Mouse (Mus musculus) hematopoietic stem cell, adult 5-6 weeks (primary cell): ENCODE measurements around the gene Ccdc6. TPM values are rescaled to one million over a fixed set of nuclear protein-coding genes. Genes with fewer than 3 reads are reported as not detected.
A peak's percentile ranks its signal among the peaks of the same experiment; 100 is the strongest.

Experiments
- ATAC-seq, 2 experiments: fragments of 125-278 bp in 1 of 2; replicated peaks in 1 of 2; 2 replicates each; pipeline ENCODE4 v1.8.0; 2016 to 2017; ENCODE audit warnings: inconsistent platforms in 2 of 2, mild to moderate bottlenecking in 2 of 2, moderate number of reproducible peaks in 2 of 2, low read depth in 1 of 2, moderate TSS enrichment in 1 of 2; ENCODE audit not compliant: low FRiP score in 2 of 2, poor library complexity in 2 of 2, severe bottlenecking in 2 of 2, insufficient read depth in 1 of 2, low TSS enrichment in 1 of 2
- total RNA-seq: library from RNA; stranded (forward); fragments of 172-1452, 232-1000 nt; gene quantifications from 2 replicates; pipeline ENCODE4 v1.2.3, GENCODE M21; 2017

Gene Ccdc6
- total RNA-seq, 1 experiment from 2014 or later, result 23.6 TPM

- no peak for ATAC-seq
These were observed 52.2 kb downstream of the Ccdc6 start for GRCm38 (mm10) chr10:70149093-70149492.

- no peak for ATAC-seq
These were observed 53.4 kb downstream of the Ccdc6 start for GRCm38 (mm10) chr10:70150301-70150700.

GRCm38 (mm10) chr10:70151171-70151570, 54.2 kb downstream of the Ccdc6 start:
- ATAC-seq, result no peak

GRCm38 (mm10) chr10:70152190-70152743, 55.3 kb downstream of the Ccdc6 start:
- peak in 1 of 2 experiments; percentile 35; a peak in 2 of 4 replicates for ATAC-seq

- no peak for ATAC-seq
These were observed 56.9 kb downstream of the Ccdc6 start for GRCm38 (mm10) chr10:70153810-70154209.

- ATAC-seq, result peak in 1 of 2 experiments; percentile 24; a peak in 1 of 4 replicates
These were observed 59.7 kb downstream of the Ccdc6 start for GRCm38 (mm10) chr10:70156431-70157165.

GRCm38 (mm10) chr10:70159651-70160320, 62.9 kb downstream of the Ccdc6 start:
- no peak for ATAC-seq

- ATAC-seq, result no peak
These were observed 63.9 kb downstream of the Ccdc6 start for GRCm38 (mm10) chr10:70160811-70161210.

- no peak for ATAC-seq
These were observed 64.6 kb downstream of the Ccdc6 start for GRCm38 (mm10) chr10:70161504-70161903.

GRCm38 (mm10) chr10:70163681-70164080, 66.8 kb downstream of the Ccdc6 start:
- no peak for ATAC-seq

- no peak for ATAC-seq
These were observed 69.0 kb downstream of the Ccdc6 start for GRCm38 (mm10) chr10:70165877-70166276.

GRCm38 (mm10) chr10:70166427-70166826, 69.5 kb downstream of the Ccdc6 start:
- ATAC-seq, result no peak

- no peak for ATAC-seq
These were observed 70.7 kb downstream of the Ccdc6 start for GRCm38 (mm10) chr10:70167625-70168024.

GRCm38 (mm10) chr10:70168396-70168795, 71.5 kb downstream of the Ccdc6 start:
- no peak for ATAC-seq

GRCm38 (mm10) chr10:70169044-70169443, 72.1 kb downstream of the Ccdc6 start:
- no peak for ATAC-seq

- ATAC-seq, result peak; percentile 86 to 87
These were observed 76.4 kb downstream of the Ccdc6 start for GRCm38 (mm10) chr10:70173314-70173713.

GRCm38 (mm10) chr10:70174494-70175190, 77.7 kb downstream of the Ccdc6 start:
- ATAC-seq, result no peak

- peak; percentile 47 to 76; a peak in 2 of 4 replicates for ATAC-seq
These were observed 83.8 kb downstream of the Ccdc6 start for GRCm38 (mm10) chr10:70180727-70181126.
